Mouse (Mus musculus) lung, postnatal 0 days (tissue): ENCODE measurements at regions not wholly inside any gene's neighbourhood (a gene's known extent, or its start where the extent isn't known, plus 50 kb on each side); places are given as distances from the start of the nearest gene placed in this dataset. TPM values are rescaled to one million over a fixed set of nuclear protein-coding genes. Genes with fewer than 3 reads are reported as not detected.

Source experiments
- ATAC-seq: fragments of 200-750 bp; cut with Nextera tagmentation; 2 replicates; pipeline ENCODE4 v1.8.0; 2017; ENCODE audit warnings: moderate library complexity
- DNase-seq: peaks from one replicate; pipeline ENCODE4 v3.0.0-alpha.2; 2016; ENCODE audit warnings: low spot score
- H3K27ac ChIP-seq: fragments of 300-500 bp; sonication (generic); 2 replicates; pipeline ENCODE4 v1.5.1; 2014; ENCODE audit warnings: antibody characterized with exemption, mild to moderate bottlenecking, low read length, mixed read lengths
- H3K27me3 ChIP-seq: fragments of 300-500 bp; sonication (generic); replicated peaks from 2 replicates; pipeline ENCODE4 v1.6.1; 2014; ENCODE audit warnings: low read length, mixed read lengths; ENCODE audit not compliant: insufficient read depth
- H3K36me3 ChIP-seq: fragments of 300-500 bp; sonication (generic); 2 replicates; pipeline ENCODE4 v1.6.1; 2014; ENCODE audit warnings: low read length, mixed read lengths; ENCODE audit not compliant: insufficient read depth
- H3K4me1 ChIP-seq: fragments of 300-500 bp; sonication (generic); 2 replicates; pipeline ENCODE4 v1.6.1; 2014; ENCODE audit warnings: antibody characterized with exemption, low read depth, low read length, mixed read lengths; ENCODE audit not compliant: insufficient read depth
- H3K4me2 ChIP-seq: fragments of 300-500 bp; sonication (generic); replicated peaks from 2 replicates; pipeline ENCODE4 v1.6.1; 2014; ENCODE audit warnings: low read depth, mild to moderate bottlenecking, low read length, moderate library complexity, mixed read lengths
- H3K4me3 ChIP-seq: fragments of 300-500 bp; sonication (generic); 2 replicates; pipeline ENCODE4 v1.5.1; 2014; ENCODE audit warnings: low read depth, low read length
- H3K9ac ChIP-seq: fragments of 300-500 bp; sonication (generic); replicated peaks from 2 replicates; pipeline ENCODE4 v1.6.1; 2014; ENCODE audit warnings: low read depth, mild to moderate bottlenecking
- H3K9me3 ChIP-seq: fragments of 300-500 bp; sonication (generic); 2 replicates; pipeline ENCODE4 v1.6.1; 2016; ENCODE audit warnings: low read length, mixed read lengths
- CTCF ChIP-seq: IDR thresholded peaks from 2 replicates; pipeline ENCODE4 v1.5.1; 2016; ENCODE audit warnings: antibody characterized with exemption, mild to moderate bottlenecking
- EP300 ChIP-seq: IDR thresholded peaks from 2 replicates; pipeline ENCODE4 v1.6.1; 2016; ENCODE audit warnings: antibody characterized with exemption, mild to moderate bottlenecking, control low read depth
- WGBS: fragments of 180-500 bp; shearing (Covaris S2); extraction: QIAGEN DNeasy Blood & Tissue Kit; methylation state at CpG from one replicate; pipeline ENCODE4 v1.1.7; 2014; 5-methylcytosine and 5-hydroxymethylcytosine counted together
- microRNA-seq: library from miRNA; unstranded; fragments of <30 nt; microRNA quantifications from one replicate; pipeline ENCODE4, GENCODE M21; 2016

DNA sequence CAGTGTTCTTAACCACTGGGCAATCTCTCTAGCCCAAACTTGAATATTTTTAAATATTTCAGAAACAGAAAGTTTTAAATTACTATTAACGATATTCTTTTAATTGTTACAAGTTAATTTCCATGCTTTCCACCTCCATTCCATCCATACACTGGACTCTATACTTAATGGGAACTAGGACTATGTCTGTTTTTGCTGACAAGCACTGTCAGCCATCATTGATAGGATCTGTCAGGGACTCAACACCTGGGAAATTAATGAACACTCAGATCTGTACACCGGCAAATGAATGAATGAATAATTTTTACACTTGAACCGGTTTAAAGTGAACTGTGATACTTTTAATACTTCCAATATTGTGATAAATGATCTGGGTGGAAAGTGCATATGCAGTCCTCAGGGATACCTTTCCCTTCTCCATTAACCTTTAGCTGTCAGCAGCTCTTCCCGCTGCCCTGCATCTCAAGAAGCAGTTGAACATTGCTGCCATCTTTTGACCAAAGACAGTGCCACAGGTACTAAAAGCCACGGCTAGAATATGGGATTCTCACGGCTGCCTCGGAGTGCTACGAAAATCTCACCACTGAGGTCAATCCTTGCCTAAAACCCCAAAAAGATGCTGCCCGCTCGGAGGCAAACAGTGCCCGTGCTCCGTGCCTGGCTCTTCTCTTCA is 87.3 kb upstream of the Tmem260 start:
- WGBS = 37% methylated on average over 12 of the region's 12 CpGs
- no peak; the same call in 1 of the 2 replicates for ATAC-seq

DNA sequence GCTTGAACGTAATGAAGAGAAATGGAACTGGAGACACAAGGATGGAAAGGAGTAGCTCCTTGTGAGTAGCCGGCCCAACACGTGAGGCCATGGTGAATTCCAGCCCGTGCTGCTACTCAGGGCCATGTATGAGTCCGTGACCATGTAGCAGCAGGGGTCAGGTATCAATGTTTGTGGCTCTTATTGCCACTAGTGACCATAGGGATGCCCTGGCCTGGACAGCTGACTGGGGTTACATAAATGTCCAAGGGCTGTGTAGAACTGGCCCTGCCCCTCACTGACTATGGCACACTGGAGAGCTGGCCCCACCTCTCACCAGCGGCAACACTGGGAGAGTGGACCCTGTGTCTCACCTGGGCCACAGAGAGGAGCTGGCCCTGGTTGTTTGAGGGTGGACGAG is 84.1 kb upstream of the Tmem260 start:
- ATAC-seq (no peak), DNase-seq (no peak)
- H3K27ac ChIP-seq = no peak overlapping the region
- H3K4me2 ChIP-seq = no peak overlapping the region
- no peaks in the 10 kb centered on the region for H3K36me3 ChIP-seq
- TF ChIP-seq CTCF (no peak), EP300 (no peak)
- H3K4me1 ChIP-seq = no peaks in the 10 kb centered on the region
- H3K9me3 ChIP-seq = no peaks in the 10 kb centered on the region
- no peaks in the 10 kb centered on the region for H3K27me3 ChIP-seq
- H3K4me3 ChIP-seq = no peak overlapping the region
- H3K9ac ChIP-seq = no peak overlapping the region
- WGBS = 84% methylated on average over 7 of the region's 7 CpGs

More for the DNA sequence above, 87.3 kb upstream of the Tmem260 start:
- DNase-seq = peak; percentile 41
- H3K4me3 ChIP-seq = no peak overlapping the region
- no peaks in the 10 kb centered on the region for H3K36me3 ChIP-seq
- H3K9ac ChIP-seq = no peak overlapping the region
- TF ChIP-seq CTCF (peak; percentile 85), EP300 (no peak)
- H3K9me3 ChIP-seq = no peaks in the 10 kb centered on the region
- H3K27me3 ChIP-seq = no peaks in the 10 kb centered on the region
- H3K27ac ChIP-seq = no peak overlapping the region
- no peaks in the 10 kb centered on the region for H3K4me1 ChIP-seq
- no peak overlapping the region for H3K4me2 ChIP-seq

DNA sequence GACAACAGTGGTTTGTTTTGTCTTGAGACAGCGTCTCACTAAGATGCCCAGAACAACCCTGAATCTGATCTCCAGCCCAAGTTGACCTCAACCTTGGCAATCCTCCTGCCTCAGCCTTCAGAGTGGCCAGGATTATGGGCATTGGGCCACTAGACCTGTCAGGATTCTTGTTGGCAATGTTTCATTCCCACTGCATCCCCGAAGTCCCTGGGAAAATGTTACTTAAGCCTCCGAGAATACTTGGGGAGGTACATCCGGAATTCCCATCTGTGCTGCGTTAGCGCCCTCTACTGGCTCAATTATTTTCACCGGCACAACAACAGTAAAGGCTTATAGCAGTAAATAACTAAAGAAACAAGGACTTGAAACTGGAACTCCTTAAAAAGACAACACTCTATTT is 78.9 kb upstream of the Tmem260 start:
- H3K9me3 ChIP-seq = no peaks in the 10 kb centered on the region
- peak; percentile 71 for DNase-seq
- 14% methylated on average over 7 of the region's 7 CpGs for WGBS
- ATAC-seq = 0 out of 2 replicates have a peak, but pooled peaks have one; percentile 5
- no peak overlapping the region for H3K4me2 ChIP-seq
- TF ChIP-seq CTCF (peak; percentile 92), EP300 (no peak)
- H3K27ac ChIP-seq = no peak overlapping the region
- no peaks in the 10 kb centered on the region for H3K27me3 ChIP-seq
- no peaks in the 10 kb centered on the region for H3K4me1 ChIP-seq
- no peak overlapping the region for H3K4me3 ChIP-seq
- no peak overlapping the region for H3K9ac ChIP-seq
- no peaks in the 10 kb centered on the region for H3K36me3 ChIP-seq

DNA sequence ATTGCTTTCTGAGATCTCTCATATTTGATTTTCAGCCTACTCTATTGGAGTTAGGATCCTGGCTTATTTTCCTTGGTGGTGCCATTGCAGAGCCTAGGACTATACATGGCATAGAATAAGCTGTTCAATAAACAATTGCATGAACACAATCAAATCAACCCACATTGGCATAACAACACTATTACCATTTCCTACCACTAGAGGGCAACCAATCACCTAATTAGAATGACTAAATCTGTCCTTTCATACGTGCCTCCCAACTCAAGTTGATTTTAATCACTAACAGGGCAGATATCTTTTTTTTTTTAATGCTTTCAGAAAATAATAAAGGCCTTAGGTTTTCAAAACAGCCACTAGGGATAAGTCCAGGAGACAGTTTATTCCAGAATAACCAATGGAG is 75.6 kb upstream of the Tmem260 start:
- H3K4me1 ChIP-seq = no peaks in the 10 kb centered on the region
- WGBS = 0% methylated on average over 1 of the region's 1 CpGs
- no peak overlapping the region for H3K4me3 ChIP-seq
- H3K4me2 ChIP-seq = no peak overlapping the region
- H3K9ac ChIP-seq = no peak overlapping the region
- no peaks in the 10 kb centered on the region for H3K9me3 ChIP-seq
- H3K36me3 ChIP-seq = no peaks in the 10 kb centered on the region
- H3K27ac ChIP-seq = no peak overlapping the region
- no peaks in the 10 kb centered on the region for H3K27me3 ChIP-seq
- DNase-seq (peak; percentile 80), ATAC-seq (no peak)
- TF ChIP-seq EP300 (no peak), CTCF (peak; percentile 86)

DNA sequence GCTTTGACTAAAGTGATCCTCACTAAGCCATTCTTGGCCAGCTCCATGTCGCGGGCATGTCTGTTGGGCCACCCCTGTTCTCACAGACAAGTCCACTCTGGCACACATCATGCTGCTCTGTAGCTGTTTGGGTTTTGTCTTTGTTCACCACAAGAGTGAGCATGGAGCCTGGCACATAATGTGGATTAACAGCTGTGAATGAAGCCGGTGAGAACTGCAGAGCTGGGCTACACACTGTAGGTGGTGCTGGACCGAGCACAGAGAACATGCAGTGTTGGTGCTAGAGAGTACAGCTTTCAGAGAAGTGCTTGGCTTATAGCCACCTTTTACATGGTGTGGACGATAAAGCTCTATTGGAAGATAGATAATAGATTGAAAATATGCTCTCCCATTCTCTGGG is 74.2 kb upstream of the Tmem260 start:
- no peaks in the 10 kb centered on the region for H3K27me3 ChIP-seq
- DNase-seq (peak; percentile 65), ATAC-seq (peak; percentile 84)
- H3K9me3 ChIP-seq = no peaks in the 10 kb centered on the region
- H3K36me3 ChIP-seq = no peaks in the 10 kb centered on the region
- H3K4me1 ChIP-seq = no peaks in the 10 kb centered on the region
- no peak overlapping the region for H3K27ac ChIP-seq
- H3K9ac ChIP-seq = no peak overlapping the region
- H3K4me3 ChIP-seq = no peak overlapping the region
- TF ChIP-seq EP300 (no peak), CTCF (peak; percentile 74)
- 51% methylated on average over 5 of the region's 5 CpGs for whole genome bisulfite sequencing
- no peak overlapping the region for H3K4me2 ChIP-seq

DNA sequence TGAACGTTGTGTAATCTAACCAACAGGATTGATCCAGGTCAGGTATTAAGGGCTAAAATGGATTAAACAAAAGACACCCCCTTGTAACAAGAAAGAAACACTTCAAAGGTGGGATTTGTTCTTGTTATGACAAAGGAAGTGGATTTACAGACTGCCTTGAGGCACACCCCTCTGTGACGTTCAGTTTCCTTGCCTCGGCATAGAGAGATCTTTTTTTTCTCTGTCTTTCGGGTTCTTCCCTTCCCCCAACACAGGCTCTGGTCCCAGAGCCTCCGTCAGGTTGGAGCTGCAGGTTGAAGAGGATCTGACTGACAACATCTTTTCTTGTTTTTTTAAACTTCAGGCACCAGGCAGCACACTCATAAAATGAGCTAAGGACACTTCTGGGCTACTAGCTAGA is 69.8 kb upstream of the Tmem260 start:
- Histone ChIP-seq H3K4me3 (no peak overlapping the region), H3K27ac (no peak overlapping the region), H3K27me3 (no peaks in the 10 kb centered on the region), H3K4me2 (no peak overlapping the region), H3K4me1 (no peaks in the 10 kb centered on the region), H3K9me3 (no peaks in the 10 kb centered on the region), H3K9ac (no peak overlapping the region), H3K36me3 (no peaks in the 10 kb centered on the region)
- DNase-seq (no peak), ATAC-seq (no peak)
- TF ChIP-seq CTCF (no peak), EP300 (no peak)
- 23% methylated on average over 5 of the region's 5 CpGs for WGBS

Small RNAs in the stretch of these regions (microRNA-seq; reads per million reads assigned to microRNA genes)
- gene Gm23881 = not detected
